Mouse (Mus musculus) fibroblast of lung, adult 2 months (primary cell): ENCODE data around the gene Cfap77.

ENCODE experiments used
- DNase-seq: peaks from one replicate; pipeline ENCODE4 v3.0.0-alpha.2; 2011; ENCODE audit warnings: low read depth

The Cfap77 gene

GRCm38 (mm10) chr2:28997161-28997834, 57.6 kb downstream of the Cfap77 start:
- DNase-seq, result no peak

GRCm38 (mm10) chr2:28995436-28995835, 59.4 kb downstream of the Cfap77 start:
- no peak for DNase-seq

DNA sequence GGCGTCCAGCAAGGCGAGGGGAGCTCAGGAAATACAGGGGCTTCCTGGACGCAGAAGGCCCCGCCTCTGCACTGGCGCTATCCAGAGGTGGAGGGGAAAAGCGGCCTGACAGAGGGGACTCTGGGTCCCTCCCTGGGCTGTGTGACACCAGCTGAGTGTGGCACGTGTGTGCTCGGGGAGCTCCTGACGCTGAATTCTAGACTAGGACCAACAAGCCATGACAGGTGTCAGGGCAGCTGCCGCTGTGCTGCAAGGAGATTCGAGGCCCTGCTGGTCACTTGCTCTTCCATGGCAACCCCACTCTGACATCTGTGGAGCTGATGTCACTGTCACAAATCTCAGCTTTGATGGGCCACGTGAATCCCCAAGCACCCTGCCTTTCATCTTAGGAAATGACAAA, 60.9 kb downstream of the Cfap77 start:
- no peak for DNase-seq

GRCm38 (mm10) chr2:28988781-28989180, 66.1 kb downstream of the Cfap77 start:
- DNase-seq, result no peak

- no peak for DNase-seq
Observed at GRCm38 (mm10) chr2:28980080-28980910, 74.6 kb downstream of the Cfap77 start.

DNA sequence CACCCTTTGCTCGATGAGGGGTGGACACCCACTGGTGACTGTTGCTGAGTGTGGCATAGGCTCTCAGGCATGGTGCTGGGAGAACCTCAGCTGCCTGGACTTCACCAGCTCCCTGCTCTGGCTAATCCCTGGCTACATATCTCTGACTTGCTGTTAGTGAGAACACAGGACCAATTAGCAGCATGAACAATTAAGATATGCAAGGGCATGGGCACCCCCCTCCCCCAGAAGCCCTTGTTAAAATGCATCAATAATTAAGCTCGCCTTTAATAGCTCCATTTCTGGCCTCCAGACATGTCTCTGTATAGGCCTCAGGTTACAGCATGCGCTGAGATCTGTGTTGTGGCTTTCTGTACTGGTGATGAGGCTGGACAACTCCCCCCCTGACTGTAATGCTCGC, 76.4 kb downstream of the Cfap77 start:
- no peak for DNase-seq

- peak; percentile 19 for DNase-seq
Observed at GRCm38 (mm10) chr2:28976635-28977034, 78.2 kb downstream of the Cfap77 start.

- no peak for DNase-seq
Observed at GRCm38 (mm10) chr2:28975604-28976003, 79.3 kb downstream of the Cfap77 start.

- no peak for DNase-seq
Observed at GRCm38 (mm10) chr2:28974520-28974919, 80.3 kb downstream of the Cfap77 start.

GRCm38 (mm10) chr2:28973832-28974450, 80.9 kb downstream of the Cfap77 start:
- no peak for DNase-seq

DNA sequence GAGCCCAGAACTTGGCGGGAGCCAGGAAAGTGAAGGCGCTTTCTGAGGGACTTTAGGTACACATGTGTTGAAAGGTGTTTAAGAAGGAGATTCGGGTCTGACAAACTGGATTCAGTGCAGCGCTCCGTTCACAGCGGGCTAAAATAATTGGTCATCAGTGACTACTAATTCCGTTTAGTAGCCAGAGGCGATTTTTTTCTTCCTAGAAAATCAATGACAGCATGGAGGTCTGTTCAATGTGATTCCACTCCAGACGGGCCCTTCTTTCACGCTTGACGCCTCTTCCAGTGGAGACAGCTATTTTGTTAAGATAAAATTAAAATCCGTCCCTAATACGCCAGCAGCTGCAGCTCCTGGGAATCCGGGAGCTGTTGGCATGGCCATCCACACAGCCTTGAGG, 84.4 kb downstream of the Cfap77 start:
- no peak for DNase-seq

DNA sequence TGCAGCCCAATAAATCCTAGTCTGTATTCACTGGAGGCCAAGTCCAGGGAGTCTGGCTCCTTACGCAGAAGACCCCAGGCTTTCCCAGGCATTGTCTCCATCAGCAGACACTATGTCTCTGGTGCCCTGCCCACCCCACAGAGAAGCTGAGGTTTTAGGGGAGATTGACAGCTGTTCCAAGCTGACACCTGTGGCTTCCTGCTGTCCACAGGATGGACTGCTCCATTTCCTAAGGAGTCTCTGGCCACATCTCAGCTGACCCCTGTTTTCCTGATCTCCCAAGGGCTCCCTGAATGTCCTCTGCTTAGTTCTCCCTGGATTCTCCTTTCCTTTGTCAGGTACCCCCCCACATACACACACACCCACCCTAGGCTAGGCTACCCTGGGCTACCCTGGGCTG, 86.6 kb downstream of the Cfap77 start:
- no peak for DNase-seq

DNA sequence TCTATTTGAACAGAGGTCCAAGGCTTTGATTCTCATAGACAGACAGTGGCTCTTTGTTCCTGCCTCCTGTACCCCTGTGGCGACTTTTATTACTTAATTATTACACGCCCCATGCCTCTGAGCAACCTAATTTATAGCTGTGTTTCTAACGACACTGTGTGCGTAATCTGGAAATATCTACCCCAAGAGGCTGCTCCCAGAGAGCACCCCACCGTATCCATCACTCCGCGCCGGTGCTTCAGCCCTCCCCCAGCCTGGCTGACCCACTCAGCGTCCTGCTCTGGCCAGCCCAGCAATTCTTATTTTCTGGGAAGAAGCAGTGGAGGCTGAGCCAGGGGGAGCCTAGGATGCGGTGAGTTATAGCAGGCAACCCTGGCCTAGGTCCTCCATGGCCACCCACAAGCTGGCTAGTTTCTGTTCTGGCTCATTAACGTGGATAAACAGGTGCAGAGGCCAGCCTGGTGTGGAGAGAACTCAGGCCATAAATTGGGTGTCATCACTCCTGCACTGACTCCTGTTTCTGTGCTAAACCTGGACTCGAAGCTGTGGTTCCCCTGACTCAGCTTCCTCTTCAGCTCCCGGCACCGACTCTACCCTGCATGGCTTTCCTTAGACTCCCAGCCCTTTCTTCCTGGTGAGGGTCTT, 88.6 kb downstream of the Cfap77 start:
- DNase-seq, result no peak

GRCm38 (mm10) chr2:28963565-28963964, 91.3 kb downstream of the Cfap77 start:
- no peak for DNase-seq

DNA sequence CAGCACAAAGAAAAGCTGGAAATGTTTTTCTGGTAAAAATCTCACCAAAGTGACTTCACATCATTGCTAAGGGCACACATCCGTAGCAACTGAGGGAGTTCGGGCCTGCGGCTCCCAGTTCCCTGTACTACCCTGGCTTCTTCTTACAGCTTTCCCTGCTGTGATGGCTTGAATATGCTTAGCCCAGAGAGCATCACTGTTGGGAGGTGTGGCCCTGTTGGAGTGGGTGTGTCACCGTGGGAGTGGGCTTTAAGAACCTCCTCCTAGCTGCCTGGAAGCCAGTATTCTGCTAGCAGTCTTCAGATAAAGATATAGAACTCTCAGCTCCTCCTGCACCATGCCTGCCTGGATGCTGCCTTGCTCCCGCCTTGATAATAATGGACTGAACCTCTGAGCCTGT, 93.2 kb downstream of the Cfap77 start:
- DNase-seq, result no peak

DNA sequence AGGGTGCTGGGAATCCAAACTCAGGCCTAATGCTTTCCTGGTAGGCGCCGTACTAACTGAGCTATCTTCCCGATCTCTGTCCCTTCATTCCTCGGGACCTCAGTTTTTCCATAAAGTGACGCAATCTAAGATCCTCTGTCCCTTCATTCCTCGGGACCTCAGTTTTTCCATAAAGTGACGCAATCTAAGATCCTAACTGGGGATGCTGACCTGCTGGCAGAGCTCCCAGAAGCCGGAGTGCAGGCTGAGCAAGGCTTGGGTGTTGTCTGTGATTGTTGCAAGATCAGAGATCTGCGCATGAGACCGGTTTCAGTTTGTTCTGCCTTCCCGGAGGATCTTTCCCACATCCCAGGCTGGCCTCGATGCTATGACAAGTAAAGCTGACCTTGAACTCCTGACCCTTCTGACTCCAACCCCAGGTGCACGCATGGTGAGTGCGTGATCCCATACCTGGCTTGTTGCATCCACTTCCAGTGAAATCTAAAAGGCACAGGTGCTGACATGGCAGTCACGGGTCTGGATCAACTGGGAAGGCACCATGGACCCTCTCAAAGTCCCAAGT, 93.8 kb downstream of the Cfap77 start:
- DNase-seq, result no peak

DNA sequence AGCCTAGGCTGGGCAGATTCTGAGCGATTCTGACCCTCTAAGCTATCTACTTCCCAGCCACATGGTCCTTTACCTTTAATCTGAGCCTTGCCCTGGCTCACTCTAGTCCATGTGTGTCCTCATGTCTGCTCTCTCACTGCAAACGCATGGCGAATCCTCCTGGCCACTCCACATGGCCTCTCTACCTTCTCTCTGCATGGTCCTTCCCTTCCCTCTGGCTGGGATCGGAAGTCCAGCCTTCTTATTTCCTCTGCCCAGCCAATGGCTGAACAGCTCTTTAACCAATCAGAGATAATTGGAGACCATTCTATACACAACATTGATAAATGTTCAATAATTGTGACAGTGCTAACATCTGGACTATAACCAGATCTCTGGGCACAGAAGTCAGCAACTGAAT, 98.0 kb downstream of the Cfap77 start:
- no peak for DNase-seq

- no peak for DNase-seq
Observed at GRCm38 (mm10) chr2:28954595-28954994, 100.3 kb downstream of the Cfap77 start.

DNA sequence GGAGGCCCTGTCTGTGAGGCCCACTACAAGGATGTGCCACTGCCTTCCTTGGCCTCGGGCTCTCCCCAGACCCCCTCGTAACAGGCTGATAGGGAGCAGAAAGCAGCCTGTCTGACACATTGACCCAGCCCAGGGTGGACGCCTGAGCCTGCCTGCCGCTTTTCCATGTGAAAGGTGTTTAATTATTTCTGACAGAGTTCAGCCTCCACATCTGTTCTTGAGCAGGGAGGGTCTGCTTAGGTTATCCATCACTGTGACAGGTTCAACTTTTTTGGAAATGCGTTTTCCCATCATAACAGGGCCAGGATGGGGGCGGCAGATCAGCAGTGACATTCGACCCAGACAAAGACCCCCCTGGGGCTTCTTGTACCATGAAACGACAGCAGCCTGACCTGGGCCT, 101.9 kb downstream of the Cfap77 start:
- DNase-seq, result no peak

DNA sequence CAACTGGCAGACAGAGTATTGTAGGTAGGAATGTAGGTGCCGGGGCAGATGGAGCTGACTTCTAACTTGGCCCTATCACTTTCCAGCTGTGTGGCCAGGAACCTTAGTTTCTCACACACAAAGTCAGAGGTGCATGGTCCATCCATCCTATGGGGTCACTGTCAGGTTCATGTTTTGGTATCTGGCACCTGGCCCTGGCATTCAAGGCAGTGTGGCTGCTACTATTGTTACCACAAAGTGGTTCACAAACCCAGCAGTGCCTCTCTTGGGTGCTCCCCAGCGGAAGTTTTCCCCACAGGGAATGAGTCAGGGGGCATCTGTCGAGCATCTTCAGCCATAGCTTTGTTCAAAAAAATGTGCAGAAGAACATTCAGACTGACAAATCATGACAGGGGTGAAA, 108.6 kb downstream of the Cfap77 start:
- DNase-seq, result no peak

DNA sequence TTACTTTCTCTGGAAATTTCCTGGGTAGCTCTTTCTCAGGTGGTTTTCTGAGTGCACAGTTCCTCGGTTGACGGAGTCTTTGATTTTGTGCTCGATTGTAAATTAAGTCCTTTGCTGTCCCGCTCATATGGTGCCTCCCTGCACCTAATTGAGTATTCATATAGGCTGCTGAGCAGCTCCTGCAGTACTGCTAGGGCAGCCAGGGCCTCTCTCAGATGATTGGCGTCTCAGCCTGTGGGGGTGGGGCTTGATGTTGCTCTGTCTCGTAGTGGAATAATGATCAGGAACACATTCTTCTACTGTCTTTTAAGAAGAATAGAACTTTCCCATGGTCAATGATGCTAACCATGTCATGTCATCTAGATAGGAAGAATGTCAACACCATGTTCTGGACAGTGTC, 109.5 kb downstream of the Cfap77 start:
- DNase-seq, result no peak
